Mouse (Mus musculus) CH12.LX (cell line): ENCODE measurements around the gene Lrfn4. TPM values are rescaled to one million over a fixed set of nuclear protein-coding genes. Genes with fewer than 3 reads are reported as not detected.

ENCODE experiments used
- DNase-seq: peaks from one replicate; pipeline ENCODE4 v3.0.0-alpha.2; 2013; ENCODE audit errors: extremely low read depth
- H3K27ac ChIP-seq: 2 replicates; pipeline ENCODE4 v1.5.1; 2012; ENCODE audit warnings: low read depth, mild to moderate bottlenecking, control low read depth, moderate library complexity; ENCODE audit not compliant: insufficient read depth
- H3K27me3 ChIP-seq: replicated peaks from 2 replicates; pipeline ENCODE3; 2012; ENCODE audit warnings: inconsistent platforms
- H3K36me3 ChIP-seq, 2 experiments: replicated peaks in 1 of 2; 2 replicates each; pipeline versions ENCODE3 to v1.6.1; 2012; ENCODE audit warnings: inconsistent platforms in 1 of 2, low read length in 1 of 2, mild to moderate bottlenecking in 1 of 2, mixed read lengths in 1 of 2, moderate library complexity in 1 of 2; ENCODE audit not compliant: control insufficient read depth in 1 of 2, insufficient read depth in 1 of 2
- H3K4me1 ChIP-seq, 2 experiments: 2 replicates each; pipeline ENCODE4 v1.6.1; 2012; ENCODE audit warnings: inconsistent platforms in 1 of 2, moderate library complexity in 1 of 2; ENCODE audit not compliant: insufficient read depth in 2 of 2, control insufficient read depth in 1 of 2
- H3K4me2 ChIP-seq: 2 replicates; pipeline ENCODE4 v1.6.1; 2012; ENCODE audit warnings: low read depth, mild to moderate bottlenecking, control low read depth; ENCODE audit not compliant: poor library complexity, insufficient read depth, severe bottlenecking
- H3K4me3 ChIP-seq, 3 experiments: fragments of 150-350 bp in 1 of 3; sonication (generic) in 1 of 3; replicated peaks in 1 of 3; 2 replicates each; pipeline versions ENCODE3 to v1.5.1; 2011 to 2012; ENCODE audit warnings: low read depth in 2 of 3, low read length in 2 of 3, mild to moderate bottlenecking in 2 of 3, moderate library complexity in 2 of 3, control low read depth in 1 of 3, improper control_type of control experiment in 1 of 3, inconsistent platforms in 1 of 3, mixed read lengths in 1 of 3; ENCODE audit not compliant: poor library complexity in 1 of 3
- H3K79me2 ChIP-seq: replicated peaks from 2 replicates; pipeline ENCODE4 v1.6.1; 2012; ENCODE audit warnings: mild to moderate bottlenecking, moderate library complexity; ENCODE audit not compliant: control insufficient read depth, poor library complexity, insufficient read depth, severe bottlenecking; ENCODE audit errors: extremely low read depth
- H3K9ac ChIP-seq: 2 replicates; pipeline ENCODE4 v1.6.1; 2012; ENCODE audit warnings: low read depth, mild to moderate bottlenecking, control low read depth, moderate library complexity; ENCODE audit not compliant: insufficient read depth
- H3K9me3 ChIP-seq: replicated peaks from 2 replicates; pipeline ENCODE3; 2012; ENCODE audit warnings: low read length, inconsistent platforms, mixed read lengths
- CHD1 ChIP-seq: IDR thresholded peaks from 2 replicates; pipeline ENCODE4 v1.6.1; 2012; ENCODE audit warnings: low read depth, low read length, improper control_type of control experiment, inconsistent platforms
- CHD2 ChIP-seq: IDR thresholded peaks from 2 replicates; pipeline ENCODE4 v1.6.1; 2011; ENCODE audit warnings: low read length, improper control_type of control experiment
- CTCF ChIP-seq, 2 experiments: IDR thresholded peaks in 1 of 2; conservative IDR thresholded peaks in 1 of 2; 2 replicates each; pipeline ENCODE4 v1.5.1; 2011 to 2012; ENCODE audit warnings: low read depth in 2 of 2, low read length in 2 of 2, improper control_type of control experiment in 1 of 2, inconsistent platforms in 1 of 2, mild to moderate bottlenecking in 1 of 2, moderate library complexity in 1 of 2
- E2F4 ChIP-seq: IDR thresholded peaks from 2 replicates; pipeline ENCODE4 v1.6.1; 2011; ENCODE audit warnings: low read depth, low read length, improper control_type of control experiment; ENCODE audit not compliant: insufficient replicate concordance
- ELF1 ChIP-seq: IDR thresholded peaks from 2 replicates; pipeline ENCODE4 v1.6.1; 2014; ENCODE audit warnings: low read depth, mild to moderate bottlenecking, inconsistent platforms, low read length, improper control_type of control experiment
- EP300 ChIP-seq: IDR thresholded peaks from 2 replicates; pipeline ENCODE4 v1.6.1; 2011; ENCODE audit warnings: low read length, improper control_type of control experiment
- GABPA ChIP-seq: IDR thresholded peaks from 2 replicates; pipeline ENCODE4 v1.6.1; 2012; ENCODE audit warnings: low read depth, low read length, improper control_type of control experiment, inconsistent platforms; ENCODE audit not compliant: insufficient replicate concordance
- JUN ChIP-seq: IDR thresholded peaks from 2 replicates; pipeline ENCODE4 v1.6.1; 2011; ENCODE audit warnings: low read depth, mild to moderate bottlenecking, low read length, improper control_type of control experiment, moderate library complexity; ENCODE audit not compliant: insufficient read depth
- JUND ChIP-seq: conservative IDR thresholded peaks from 2 replicates; pipeline ENCODE4 v1.6.1; 2011; ENCODE audit warnings: low read depth, low read length, improper control_type of control experiment
- KAT2A ChIP-seq: IDR thresholded peaks from 2 replicates; pipeline ENCODE4 v1.6.1; 2012; ENCODE audit warnings: low read length, improper control_type of control experiment, inconsistent platforms; ENCODE audit not compliant: insufficient replicate concordance
- MEF2A ChIP-seq: IDR thresholded peaks from 2 replicates; pipeline ENCODE4 v1.6.1; 2014; ENCODE audit warnings: low read depth, mild to moderate bottlenecking, inconsistent platforms, low read length, improper control_type of control experiment, borderline replicate concordance
- MXI1 ChIP-seq: IDR thresholded peaks from 2 replicates; pipeline ENCODE4 v1.6.1; 2011; ENCODE audit warnings: mild to moderate bottlenecking, low read depth, low read length, improper control_type of control experiment
- NELFE ChIP-seq: IDR thresholded peaks from 2 replicates; pipeline ENCODE4 v1.6.1; 2011; ENCODE audit warnings: low read depth, low read length, improper control_type of control experiment
- NRF1 ChIP-seq: IDR thresholded peaks from 2 replicates; pipeline ENCODE4 v1.6.1; 2014; ENCODE audit warnings: low read depth, mild to moderate bottlenecking, inconsistent platforms, low read length, improper control_type of control experiment, moderate library complexity
- PAX5 ChIP-seq: IDR thresholded peaks from 2 replicates; pipeline ENCODE4 v1.6.1; 2012; ENCODE audit warnings: low read length, inconsistent platforms, mixed read lengths
- POLR2AphosphoS2 ChIP-seq: IDR thresholded peaks from 2 replicates; pipeline ENCODE4 v1.6.1; 2011; ENCODE audit warnings: low read depth, low read length, improper control_type of control experiment
- RAD21 ChIP-seq: IDR thresholded peaks from 2 replicates; pipeline ENCODE4 v1.6.1; 2011; ENCODE audit warnings: low read depth, mild to moderate bottlenecking, low read length, improper control_type of control experiment, moderate library complexity
- SMC3 ChIP-seq: IDR thresholded peaks from 2 replicates; pipeline ENCODE4 v1.6.1; 2011; ENCODE audit warnings: low read depth, low read length, improper control_type of control experiment
- TBP ChIP-seq: conservative IDR thresholded peaks from 2 replicates; pipeline ENCODE4 v1.6.1; 2011; ENCODE audit warnings: low read depth, low read length, improper control_type of control experiment
- TCF12 ChIP-seq: IDR thresholded peaks from 2 replicates; pipeline ENCODE4 v1.6.1; 2014; ENCODE audit warnings: low read depth, mild to moderate bottlenecking, inconsistent platforms, low read length, improper control_type of control experiment
- UBTF ChIP-seq: IDR thresholded peaks from 2 replicates; pipeline ENCODE4 v1.6.1; 2012; ENCODE audit warnings: low read depth, mild to moderate bottlenecking, inconsistent platforms, low read length, improper control_type of control experiment, moderate library complexity
- USF1 ChIP-seq: IDR thresholded peaks from 2 replicates; pipeline ENCODE4 v1.6.1; 2014; ENCODE audit warnings: low read depth, mild to moderate bottlenecking, inconsistent platforms, low read length, improper control_type of control experiment
- ZC3H11A ChIP-seq: IDR thresholded peaks from 2 replicates; pipeline ENCODE4 v1.6.1; 2012; ENCODE audit warnings: low read depth, mild to moderate bottlenecking, inconsistent platforms, low read length, improper control_type of control experiment
- ZKSCAN1 ChIP-seq: IDR thresholded peaks from 2 replicates; pipeline ENCODE4 v1.6.1; 2012; ENCODE audit warnings: low read depth, inconsistent platforms, low read length, improper control_type of control experiment, borderline replicate concordance
- dilution Hi-C: fragments of 300-500 bp; cut with MboI; formaldehyde crosslinking; loops from 2 replicates; pipeline ENCODE4 v1.14.3; 2020; ENCODE audit warnings: low sequenced_read_pairs; ENCODE audit not compliant: extremely low pct_unique_long_range_greater_than_20kb, extremely low pct_ligation_motif_present
- in situ Hi-C: fragments of 300-500 bp; cut with MboI; formaldehyde crosslinking; loops from 3 replicates; pipeline ENCODE4 v1.14.3; 2019; ENCODE audit warnings: low sequenced_read_pairs, low pct_ligation_motif_present, low pct_unique_long_range_greater_than_20kb, mixed read lengths
- polyA plus RNA-seq: library from polyadenylated mRNA; unstranded; fragments of >175 nt; gene quantifications from 2 replicates; pipeline ENCODE4 v1.2.1, GENCODE M21; 2012; ENCODE audit warnings: low read depth; ENCODE audit not compliant: insufficient read length
- total RNA-seq, 2 experiments: library from RNA; depleted of rRNA; stranded (reverse); fragments of 300-350 nt in 1 of 2; fragments of >200 nt in 1 of 2; gene quantifications; 2 replicates each; pipeline ENCODE4 v1.2.3; 2012 to 2014

Gene Lrfn4
- total and polyA plus RNA-seq, 3 experiments: 0.75 to 2.3 (median 1.9) TPM

DNA sequence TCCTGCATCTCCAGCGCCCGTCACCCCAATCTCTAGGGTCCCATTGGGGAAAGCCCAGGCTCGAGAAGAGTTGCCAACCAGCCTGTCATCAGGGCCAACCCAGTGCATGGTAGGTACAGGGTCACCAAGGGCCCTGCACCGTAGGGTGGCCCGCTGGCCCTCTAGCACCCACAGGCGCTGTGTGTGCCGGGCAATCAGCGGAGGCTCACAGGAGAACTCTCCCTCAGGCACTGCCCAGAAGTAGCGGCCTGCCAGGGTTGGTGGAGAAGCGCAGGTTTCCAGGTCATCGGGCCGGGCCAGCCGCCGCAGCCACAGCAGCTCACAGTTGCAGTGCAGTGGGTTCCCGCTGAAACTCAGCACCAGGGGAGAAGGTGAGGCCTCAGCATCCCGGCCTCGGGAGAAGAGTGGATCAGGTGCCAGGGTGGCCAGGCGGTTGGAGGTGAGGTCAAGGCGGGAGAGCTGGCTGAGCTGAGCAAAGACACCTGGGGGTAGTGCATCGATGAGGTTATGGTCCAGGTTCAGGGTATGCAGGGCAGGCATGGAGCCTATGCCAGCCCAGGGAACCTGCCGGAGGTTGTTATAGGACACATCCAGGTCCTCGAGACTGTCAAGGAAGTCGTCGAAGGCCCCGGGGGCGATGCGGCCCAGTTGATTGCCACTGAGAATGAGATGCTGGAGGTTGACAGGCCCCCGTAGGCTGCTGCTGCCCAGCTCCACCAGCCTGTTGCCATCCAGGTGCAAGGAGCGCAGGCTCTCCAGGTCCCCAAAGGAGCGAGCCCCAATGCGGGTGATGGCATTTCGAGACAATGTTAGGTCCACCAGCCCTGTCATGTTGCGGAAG lies 1.8 kb downstream of the Lrfn4 start:
- dilution Hi-C loops: no loop called here
- Histone ChIP-seq H3K4me3 (no peak overlapping the region), H3K9ac (no peak overlapping the region), H3K27me3 (no peaks in the 10 kb centered on the region)
- TF ChIP-seq TCF12 (no peak), ELF1 (no peak), CHD1 (no peak), UBTF (no peak), CHD2 (no peak), RAD21 (no peak), JUN (no peak), ZC3H11A (no peak), ZKSCAN1 (no peak), KAT2A (no peak), MEF2A (no peak), GABPA (no peak), TBP (no peak)
- TF ChIP-seq, all 38 proteins: peak for 0
- Histone ChIP-seq H3K4me1 (peaks cover 0 to 4% of the 10 kb centered on the region in 2 experiments; a peak in 1 of 4 replicates), H3K36me3 (peaks cover 0 to 46% of the 10 kb centered on the region in 2 experiments), H3K9me3 (no peaks in the 10 kb centered on the region), H3K4me2 (no peak overlapping the region), H3K79me2 (no peaks in the 10 kb centered on the region), H3K27ac (no peak overlapping the region)
- in situ Hi-C loops: no loop called here
- no peak for DNase-seq

DNA sequence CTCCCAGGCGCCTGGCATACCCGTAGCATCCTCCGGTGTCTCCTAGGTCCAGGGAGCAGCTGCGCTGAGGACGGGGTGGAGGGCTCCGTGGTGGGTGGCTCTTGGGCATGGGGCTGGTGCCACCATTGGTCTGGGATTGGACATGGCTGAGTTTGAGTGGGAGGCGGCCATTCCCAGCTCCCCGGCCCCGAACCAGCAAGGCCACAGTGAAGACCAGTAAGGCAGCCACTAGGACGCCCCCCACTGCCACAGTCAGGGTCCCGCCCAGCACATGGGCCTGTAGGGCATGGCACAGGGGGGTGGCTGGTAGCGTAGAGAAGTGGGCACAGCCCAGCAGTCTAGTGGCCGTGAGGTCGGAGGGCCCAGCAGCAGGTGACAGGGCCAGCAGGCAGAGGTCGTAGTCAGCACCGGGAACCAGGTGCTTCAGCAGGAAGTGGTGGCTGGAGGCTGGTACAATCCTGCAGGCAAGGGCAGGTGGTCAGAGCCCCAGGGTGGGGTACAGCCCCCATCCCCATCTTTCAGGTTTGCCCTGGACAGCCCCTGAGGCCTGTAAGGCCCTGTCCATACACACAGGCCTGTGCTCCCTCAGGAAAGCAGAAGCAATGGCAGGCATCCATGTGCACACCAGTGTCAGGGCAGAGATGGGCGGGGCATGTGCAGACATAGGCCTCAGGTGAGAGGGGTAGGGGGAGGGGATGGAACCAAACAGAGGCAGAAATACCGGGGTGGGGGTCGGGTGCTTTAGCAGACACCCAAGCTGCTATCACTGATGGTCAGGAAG lies 3.1 kb downstream of the Lrfn4 start:
- dilution Hi-C loops: no loop called here

More for the DNA sequence above, 3.1 kb downstream of the Lrfn4 start:
- Histone ChIP-seq H3K79me2 (no peaks in the 10 kb centered on the region), H3K27ac (no peak overlapping the region), H3K27me3 (no peaks in the 10 kb centered on the region), H3K4me1 (peaks cover 0 to 4% of the 10 kb centered on the region in 2 experiments; a peak in 1 of 4 replicates), H3K4me2 (no peak overlapping the region), H3K9ac (no peak overlapping the region), H3K9me3 (no peaks in the 10 kb centered on the region), H3K36me3 (peaks cover 0 to 40% of the 10 kb centered on the region in 2 experiments), H3K4me3 (no peak overlapping the region)
- DNase-seq: no peak
- in situ Hi-C loops: no loop called here
- TF ChIP-seq TCF12: no peak
- no peak for TF ChIP-seq ZKSCAN1
- no peak for TF ChIP-seq GABPA
- TF ChIP-seq ZC3H11A: no peak
- no peak for TF ChIP-seq SMC3
- TF ChIP-seq POLR2AphosphoS2: no peak
- TF ChIP-seq NRF1: no peak
- no peak for TF ChIP-seq E2F4
- no peak for TF ChIP-seq EP300
- no peak for TF ChIP-seq JUND
- TF ChIP-seq USF1: no peak
- TF ChIP-seq PAX5: no peak
- TF ChIP-seq NELFE: no peak
- TF ChIP-seq CHD1: no peak
- no peak for TF ChIP-seq MXI1
- no peak for TF ChIP-seq CTCF (conservative IDR thresholded peaks at IDR 0.05 in 1 of 2, IDR thresholded peaks at IDR 0.05 in 1 of 2; ENCODE audit: low read depth in 2 of 2, low read length in 2 of 2)
